Mouse (Mus musculus) left cerebral cortex, adult 18-20 months (tissue): ENCODE measurements at regions not wholly inside any gene's neighbourhood (a gene's known extent, or its start where the extent isn't known, plus 50 kb on each side); places are given as distances from the start of the nearest gene placed in this dataset.
"Not testable (repeated sequence)": the region's sequence is repeated elsewhere in the genome, so short reads cannot be mapped to it uniquely, and the experiment has no call there.

Experiments
- DNase-seq, 2 experiments: peaks; one replicate each; pipeline ENCODE4 v3.0.0; 2021 to 2022; ENCODE audit warnings: low spot score in 2 of 2, mixed read lengths in 1 of 2
- microRNA-seq, 2 experiments: library from miRNA; unstranded; fragments of <30 nt; microRNA quantifications; one replicate each; pipeline ENCODE4 v1.2.0; 2021

DNA sequence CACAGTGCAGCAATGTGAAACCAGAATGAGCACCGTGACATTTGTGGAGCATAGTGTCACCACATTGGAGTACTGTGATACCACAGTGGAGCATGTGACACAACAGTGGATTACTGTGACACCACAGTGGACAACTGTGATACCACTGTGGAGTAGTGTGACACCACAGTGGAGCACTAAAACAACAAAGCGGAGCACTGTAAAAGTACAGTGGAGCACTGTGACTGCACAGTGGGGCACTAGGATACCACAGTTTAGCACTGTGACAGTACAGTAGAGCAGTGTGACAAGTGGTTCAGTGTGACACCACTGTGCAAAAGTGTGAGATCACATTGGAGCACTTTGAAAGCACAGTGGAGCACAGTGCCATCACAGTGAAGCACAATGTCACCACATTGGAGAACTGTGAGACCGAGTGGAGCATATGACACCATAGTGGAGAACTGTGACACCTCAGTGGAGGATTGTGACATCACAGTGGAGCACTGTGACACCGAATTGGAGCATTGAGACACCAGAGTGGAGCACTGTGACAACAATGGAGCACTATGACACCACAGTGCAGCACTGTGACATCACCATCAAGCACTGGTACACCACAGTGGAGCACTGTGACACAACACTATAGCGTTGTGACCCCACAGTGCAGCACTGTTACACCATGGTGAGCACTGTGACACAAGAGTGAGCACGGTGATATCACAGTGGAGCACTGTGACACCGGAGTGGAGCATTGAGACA is 86.6 kb upstream of the Vmn1r2 start:
- DNase-seq, result no peak

DNA sequence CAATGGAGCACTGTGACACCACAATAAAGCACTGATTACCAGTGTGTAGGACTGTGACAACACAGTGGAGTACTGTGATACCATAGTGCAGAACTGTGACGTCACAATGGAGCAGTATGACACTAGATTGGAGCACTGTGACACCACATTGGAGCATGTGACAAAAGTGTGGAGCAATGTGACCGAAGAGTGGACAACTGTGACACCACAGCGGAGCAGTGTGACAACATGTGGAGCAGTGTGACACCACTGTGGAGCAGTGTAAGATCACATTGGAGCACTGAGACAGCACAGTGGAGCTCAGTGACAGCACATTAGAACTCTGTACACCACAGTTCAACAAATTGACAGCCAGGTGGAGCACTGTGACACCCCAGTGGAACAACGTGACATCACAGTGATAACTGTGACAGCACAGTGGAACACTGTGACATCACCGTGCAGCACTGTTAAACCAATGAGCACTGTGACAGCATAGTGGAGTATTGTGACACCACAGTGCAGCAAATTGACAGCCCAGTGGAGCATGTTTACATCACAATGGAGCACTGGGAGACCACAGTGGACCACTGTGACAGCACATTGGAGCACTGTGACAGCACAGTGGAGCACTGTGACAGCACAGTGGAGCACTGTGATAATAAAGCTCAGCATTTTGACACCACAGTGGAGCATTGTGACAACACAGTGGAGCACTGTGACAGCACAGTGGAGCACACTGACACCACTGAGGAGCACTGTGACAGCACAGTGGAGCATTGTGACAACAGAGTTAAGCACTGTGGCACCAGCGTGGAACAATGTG is 85.8 kb upstream of the Vmn1r2 start:
- no peak for DNase-seq

DNA sequence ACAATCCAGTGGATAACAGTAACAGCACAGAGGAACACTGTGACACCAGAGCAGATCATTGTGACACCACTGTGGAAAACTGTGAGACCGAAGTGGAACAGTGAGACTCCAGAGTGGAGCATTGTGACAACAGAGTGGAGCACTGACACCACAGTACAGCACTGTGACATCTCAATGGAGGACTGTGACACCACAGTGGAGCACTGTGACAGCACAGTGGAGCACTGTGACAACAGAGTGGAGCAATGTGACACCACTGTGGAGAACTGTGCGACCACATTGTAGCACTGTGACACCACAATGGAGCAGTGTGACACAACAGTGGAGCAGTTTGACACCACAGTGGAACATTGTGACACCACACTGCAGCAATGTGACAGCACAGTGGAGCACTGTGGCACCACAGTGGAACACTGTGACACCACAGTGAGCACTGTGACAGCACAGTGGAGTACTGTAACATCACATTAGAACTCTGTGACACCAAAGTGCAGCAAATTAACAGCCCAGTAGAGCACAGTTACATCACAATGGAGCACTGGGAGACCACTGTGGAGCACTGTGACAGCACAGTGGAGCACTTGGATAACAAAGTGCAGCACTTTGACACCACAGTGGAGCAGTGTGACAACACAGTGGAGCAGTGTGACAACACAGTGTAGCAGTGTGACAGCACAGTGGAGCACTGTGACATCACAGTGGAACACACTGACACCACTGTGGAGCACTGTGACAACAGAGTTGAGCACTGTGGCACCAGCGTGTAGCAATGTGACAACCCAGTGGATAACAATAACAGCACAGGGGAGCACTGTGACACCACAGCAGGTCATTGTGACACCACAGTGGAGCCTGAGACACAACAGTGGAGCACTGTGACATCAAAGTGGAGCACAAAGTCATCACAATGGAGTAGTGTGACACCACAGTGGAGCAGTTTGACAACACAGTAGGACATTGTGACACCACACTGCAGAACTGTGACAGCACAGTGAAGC is 84.9 kb upstream of the Vmn1r2 start:
- no peak for DNase-seq

DNA sequence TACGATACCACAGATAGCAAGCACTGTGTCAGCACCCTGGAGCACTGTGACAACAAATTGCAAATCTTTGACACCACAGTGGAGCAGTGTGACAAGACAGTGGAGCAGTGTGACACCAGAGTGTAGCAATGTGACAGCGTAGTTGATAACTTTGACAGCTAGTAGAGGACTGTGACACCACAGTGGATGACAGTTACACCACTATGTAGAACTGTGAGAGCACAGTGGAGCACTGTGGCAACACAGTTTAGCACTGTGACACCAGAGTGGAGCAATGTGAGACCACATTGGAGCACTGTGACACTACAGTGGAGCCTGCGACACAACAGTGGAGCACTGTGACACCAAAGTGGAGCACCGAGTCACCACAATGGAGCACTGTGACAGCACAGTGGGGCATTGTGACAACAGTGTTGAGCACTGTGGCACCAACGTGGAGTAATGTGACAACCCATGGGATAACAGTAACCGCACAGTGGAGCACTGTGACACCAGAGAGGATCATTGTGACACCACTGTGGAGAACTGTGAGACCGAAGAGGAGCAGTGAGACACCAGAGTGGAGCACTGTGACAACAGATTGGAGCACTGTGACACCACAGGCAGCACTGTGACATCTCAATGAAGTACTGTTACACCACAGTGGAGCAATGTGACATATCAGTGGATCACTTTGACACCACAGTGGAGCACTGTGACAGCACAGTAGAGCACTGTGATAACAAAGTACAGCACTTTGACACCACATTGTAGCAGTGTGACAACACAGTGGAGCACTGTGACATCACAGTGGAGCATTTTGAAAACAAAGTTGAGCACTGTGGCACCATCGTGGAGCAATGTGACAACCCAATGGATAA is 83.7 kb upstream of the Vmn1r2 start:
- DNase-seq, result no peak

DNA sequence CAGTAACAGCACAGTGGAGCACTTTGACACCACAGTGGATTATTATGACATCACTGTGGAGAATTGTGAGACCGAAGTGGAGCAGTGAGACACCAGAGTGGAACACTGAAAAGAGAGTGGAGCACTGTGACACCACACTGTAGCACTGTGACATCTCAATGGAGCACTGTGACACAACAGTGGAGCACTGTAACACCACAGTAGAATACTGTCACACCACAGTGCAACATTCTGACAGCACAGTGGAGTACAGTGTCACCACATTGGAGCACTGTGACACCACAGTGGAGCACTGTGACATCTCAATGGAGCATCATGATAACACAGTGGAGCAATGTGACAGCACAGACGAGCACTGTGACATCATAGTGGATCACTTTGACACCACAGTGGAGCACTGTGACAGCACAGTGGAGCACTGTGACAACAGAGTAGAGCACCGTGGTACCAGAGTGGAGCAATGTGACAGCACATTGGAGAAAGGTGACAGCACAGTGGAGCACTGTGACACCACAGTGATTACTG is 83.0 kb upstream of the Vmn1r2 start:
- no peak for DNase-seq

DNA sequence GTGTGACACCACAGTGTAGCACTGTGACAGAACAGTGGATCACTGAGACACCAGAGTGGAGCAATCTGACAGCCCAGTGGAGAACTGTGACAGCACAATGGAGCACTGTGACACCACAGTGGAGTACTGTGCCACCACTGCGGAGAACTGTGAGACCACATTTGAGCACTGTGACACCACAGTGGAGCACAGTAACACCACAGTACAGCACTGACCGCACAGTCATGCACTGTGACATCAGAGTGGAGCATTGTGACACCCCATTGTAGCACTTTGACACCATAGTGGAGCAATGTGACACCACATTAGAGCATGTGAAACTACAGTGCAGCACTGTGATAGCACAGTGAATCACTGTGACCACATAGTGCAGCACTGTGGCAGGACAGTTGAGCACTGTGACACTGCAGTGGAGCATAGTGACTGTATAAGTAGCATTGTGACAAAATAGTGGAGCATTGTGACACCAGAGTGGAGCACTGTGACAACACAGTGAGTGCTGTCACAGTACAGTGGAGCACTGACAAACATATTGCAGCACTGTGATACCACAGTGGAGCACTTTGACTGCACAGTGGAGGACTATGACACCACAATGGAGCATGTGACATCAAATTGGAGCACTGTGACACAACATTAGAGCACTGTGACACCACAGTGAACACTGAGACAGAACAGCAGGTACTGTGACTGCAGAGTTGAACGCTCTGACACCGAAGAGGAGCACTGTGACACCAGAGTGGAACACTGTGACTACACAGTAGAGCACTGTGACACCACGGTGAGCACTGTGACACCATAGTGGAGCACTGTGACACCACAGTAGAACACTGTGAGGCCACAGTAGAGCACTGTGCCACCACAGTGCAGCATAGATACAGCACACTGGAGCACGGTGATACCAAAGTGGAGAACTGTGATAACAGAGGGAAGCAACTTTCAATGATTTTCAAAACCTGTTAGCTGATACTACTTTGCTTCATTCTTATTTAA is 81.4 kb upstream of the Vmn1r2 start:
- DNase-seq, result no peak

DNA sequence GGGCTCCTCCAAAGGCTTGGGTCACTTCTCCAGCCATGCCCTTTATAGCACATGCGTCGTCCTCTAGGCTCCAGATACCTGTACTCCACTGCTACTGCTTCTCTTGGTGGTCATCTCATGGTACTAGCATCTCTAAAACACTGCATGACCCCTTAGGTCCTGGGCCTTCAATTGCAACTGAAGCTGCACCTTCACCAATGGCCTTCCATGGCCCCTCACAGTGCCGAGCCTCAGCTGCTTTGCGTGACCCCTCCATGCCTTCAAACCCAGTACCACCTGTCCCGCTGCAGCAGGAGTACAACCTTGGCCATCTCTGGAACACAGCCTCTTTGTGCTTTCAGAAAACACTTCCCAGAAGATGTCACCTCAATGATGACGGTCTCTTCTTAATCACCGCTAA is 79.5 kb upstream of the Vmn1r2 start:
- not testable (repeated sequence) for DNase-seq

DNA sequence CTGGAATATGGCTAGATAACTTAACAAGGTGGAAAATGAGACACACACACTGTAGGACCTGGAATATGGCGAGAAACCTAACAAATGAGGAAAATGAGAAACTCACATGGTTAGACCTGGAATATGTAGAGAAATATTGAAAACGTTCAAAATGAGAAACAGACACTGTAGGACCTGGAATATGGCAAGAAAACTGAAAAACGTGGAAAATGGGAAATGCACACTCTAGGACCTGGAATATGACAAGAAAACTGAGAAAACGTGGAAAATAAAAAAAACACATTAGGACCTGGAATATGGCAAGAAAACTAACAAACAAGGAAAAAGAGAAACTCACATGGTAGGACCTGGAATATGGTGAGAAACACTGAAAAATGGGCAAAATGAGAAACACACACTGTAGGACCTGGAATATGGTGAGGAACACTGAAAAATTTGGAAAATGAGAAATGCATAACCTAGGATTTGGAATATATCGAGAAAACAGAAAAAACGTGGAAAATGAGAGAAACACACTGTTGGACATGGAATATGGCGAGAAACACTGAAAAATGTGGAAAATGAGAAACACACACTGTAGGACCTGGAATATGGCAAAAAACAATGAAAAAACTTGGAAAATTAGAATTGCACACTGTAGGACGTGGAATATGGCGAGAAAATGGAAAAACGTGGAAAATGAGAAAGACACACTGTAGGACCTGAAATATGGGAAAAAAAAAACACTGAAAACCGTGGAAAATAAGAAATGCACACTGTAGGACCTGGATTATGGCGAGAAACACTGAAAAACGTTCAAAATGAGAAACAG is 77.3 kb upstream of the Vmn1r2 start:
- DNase-seq, result no peak

DNA sequence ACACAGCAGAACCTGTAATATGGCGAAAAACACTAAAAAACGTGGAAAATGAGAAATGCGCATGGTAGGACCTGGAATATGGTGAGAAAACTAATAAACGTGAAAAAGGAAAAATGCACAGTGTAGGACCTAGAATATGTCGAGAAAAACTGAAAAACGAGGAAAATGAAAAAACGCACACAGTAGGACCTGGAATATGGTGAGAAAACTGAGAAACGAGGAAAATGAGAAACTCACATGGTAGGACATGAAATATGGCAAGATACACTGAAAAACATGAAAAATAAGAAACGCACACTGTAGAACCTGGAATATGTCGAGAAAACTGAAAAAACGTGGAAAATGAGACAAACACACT is 76.8 kb upstream of the Vmn1r2 start:
- no peak for DNase-seq

DNA sequence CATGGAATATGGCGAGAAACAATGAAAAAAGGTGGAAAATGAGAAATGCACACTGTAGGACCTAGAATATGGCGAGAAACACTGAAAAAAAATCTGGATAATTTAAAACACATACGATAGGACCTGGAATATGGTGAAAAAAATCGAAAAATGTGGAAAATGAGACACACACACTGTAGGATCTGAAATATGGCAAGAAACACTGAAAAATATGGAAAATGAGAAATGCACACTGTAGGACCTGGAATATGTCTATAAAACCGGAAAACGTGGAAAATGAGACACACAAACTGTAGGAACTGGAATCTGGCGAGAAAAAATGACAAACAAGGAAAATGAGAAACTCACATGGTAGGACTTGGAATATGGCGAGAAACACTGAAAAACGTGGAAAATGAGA is 76.4 kb upstream of the Vmn1r2 start:
- DNase-seq, result no peak

Small RNA genes lying in the stretch of these regions (microRNA-seq; reads per million reads assigned to microRNA genes)
- gene Gm27878, result 0 reads per million in 2 experiments
